Mouse (Mus musculus): Measurements from ENCODE around the gene Maml1. TPM values are rescaled to one million over a fixed set of nuclear protein-coding genes. Genes with fewer than 3 reads are reported as not detected.
"Not testable (repeated sequence)": the region's sequence is repeated elsewhere in the genome, so short reads cannot be mapped to it uniquely, and the experiment has no call there.

Maml1 gene
- polyA plus RNA-seq, 1 experiment from 2014 or later: 7.7 TPM

GRCm38 (mm10) chr11:50319343-50319742 is 27.2 kb upstream of the Maml1 start:
- DNase-seq (ENCODE audit: low spot score); H3K27me3 ChIP-seq (ENCODE audit: low read depth, poor library complexity, severe bottlenecking); H3K9me3 ChIP-seq (replicated peaks); H3K4me3 ChIP-seq; H3K27ac ChIP-seq: not testable (repeated sequence)
- Histone ChIP-seq H3K36me3 (peaks cover 56% of the 10 kb centered on the region), H3K4me1 (peaks cover 15% of the 10 kb centered on the region)
- 94% methylated on average over 4 of the region's 4 CpGs for WGBS

GRCm38 (mm10) chr11:50312803-50313202 is 20.7 kb upstream of the Maml1 start:
- Histone ChIP-seq H3K4me3 (no peak overlapping the region), H3K27me3 (ENCODE audit: low read depth, poor library complexity, severe bottlenecking) (no peaks in the 10 kb centered on the region), H3K36me3 (peaks cover 83% of the 10 kb centered on the region), H3K4me1 (no peaks in the 10 kb centered on the region), H3K27ac (no peak overlapping the region), H3K9me3 (replicated peaks) (no peaks in the 10 kb centered on the region)
- whole genome bisulfite sequencing: 79% methylated on average over 2 of the region's 2 CpGs
- DNase-seq (ENCODE audit: low spot score): no peak

DNA sequence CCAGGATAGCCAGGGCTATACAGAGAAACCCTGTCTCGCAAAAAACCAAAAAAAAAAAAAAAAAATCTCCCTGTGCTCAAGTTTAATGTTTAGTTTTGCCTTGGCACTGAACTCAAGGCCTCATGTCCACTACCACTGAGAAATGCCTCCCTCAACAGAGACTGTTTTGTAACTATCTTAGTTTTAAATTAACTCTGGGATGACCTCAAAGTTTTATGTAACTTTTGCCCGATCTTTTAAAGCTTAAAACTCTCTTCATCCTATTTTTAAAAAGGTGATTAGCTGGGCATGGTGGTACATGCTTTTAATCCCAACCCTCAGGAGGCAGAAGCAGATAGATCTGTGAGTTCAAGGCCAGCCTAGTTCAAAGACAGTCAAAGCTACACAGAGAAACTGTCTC is 11.3 kb upstream of the Maml1 start:
- no peaks in the 10 kb centered on the region for H3K9me3 ChIP-seq (replicated peaks)
- no peak overlapping the region for H3K4me3 ChIP-seq
- 92% methylated on average over 2 of the region's 2 CpGs for WGBS
- no peaks in the 10 kb centered on the region for H3K4me1 ChIP-seq
- H3K27ac ChIP-seq: no peak overlapping the region
- peaks cover 100% of the 10 kb centered on the region for H3K36me3 ChIP-seq
- DNase-seq (ENCODE audit: low spot score): no peak
- no peaks in the 10 kb centered on the region for H3K27me3 ChIP-seq (ENCODE audit: low read depth, poor library complexity, severe bottlenecking)

GRCm38 (mm10) chr11:50291321-50292165 is 568 bp downstream of the Maml1 start:
- Histone ChIP-seq H3K27me3 (ENCODE audit: low read depth, poor library complexity, severe bottlenecking) (no peaks in the 10 kb centered on the region), H3K9me3 (replicated peaks) (no peaks in the 10 kb centered on the region), H3K4me3 (peak overlapping the region; percentile 98), H3K36me3 (peaks cover 71% of the 10 kb centered on the region), H3K4me1 (peaks cover 17% of the 10 kb centered on the region), H3K27ac (peak overlapping the region; percentile 99)
- DNase-seq (ENCODE audit: low spot score): peak; percentile 75
- 1% methylated on average over 84 of the region's 85 CpGs for WGBS

- no peak for DNase-seq (ENCODE audit: low spot score)
- Histone ChIP-seq H3K9me3 (replicated peaks) (no peaks in the 10 kb centered on the region), H3K27me3 (ENCODE audit: low read depth, poor library complexity, severe bottlenecking) (no peaks in the 10 kb centered on the region), H3K4me3 (peak overlapping the region; percentile 98), H3K4me1 (peaks cover 17% of the 10 kb centered on the region), H3K36me3 (peaks cover 71% of the 10 kb centered on the region), H3K27ac (peak overlapping the region; percentile 99)
- 15% methylated on average over 20 of the region's 20 CpGs for WGBS
Observed at GRCm38 (mm10) chr11:50290486-50291225, 1.5 kb downstream of the Maml1 start.

DNA sequence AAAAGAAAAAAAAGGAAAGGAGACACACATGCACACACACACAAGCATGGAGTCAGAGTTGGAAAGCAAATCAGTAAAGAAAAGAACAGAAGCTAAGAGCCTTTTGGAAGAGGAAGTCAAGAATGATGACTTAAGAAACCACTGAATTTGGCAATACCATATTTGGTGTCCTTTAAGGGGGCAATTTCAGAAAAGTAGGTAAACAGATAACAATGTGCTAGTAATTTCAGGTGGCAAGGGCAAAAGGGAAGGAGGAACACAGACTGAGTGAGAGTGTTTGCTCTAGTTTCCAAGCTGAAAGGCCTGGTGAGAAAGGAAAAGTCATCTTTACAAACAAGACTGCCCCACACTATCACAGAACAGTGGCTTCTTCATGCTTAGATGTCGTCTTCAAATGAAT is 5.7 kb downstream of the Maml1 start:
- WGBS: 90% methylated on average over 1 of the region's 1 CpGs
- no peak for DNase-seq (ENCODE audit: low spot score)
- no peak overlapping the region for H3K4me3 ChIP-seq
- no peaks in the 10 kb centered on the region for H3K27me3 ChIP-seq (ENCODE audit: low read depth, poor library complexity, severe bottlenecking)
- H3K27ac ChIP-seq: no peak overlapping the region
- peaks cover 13% of the 10 kb centered on the region for H3K4me1 ChIP-seq
- peaks cover 53% of the 10 kb centered on the region for H3K36me3 ChIP-seq
- H3K9me3 ChIP-seq (replicated peaks): no peaks in the 10 kb centered on the region

- no peak for DNase-seq (ENCODE audit: low spot score)
- Histone ChIP-seq H3K4me3 (no peak overlapping the region), H3K4me1 (peaks cover 13% of the 10 kb centered on the region), H3K9me3 (replicated peaks) (no peaks in the 10 kb centered on the region), H3K27me3 (ENCODE audit: low read depth, poor library complexity, severe bottlenecking) (no peaks in the 10 kb centered on the region), H3K27ac (no peak overlapping the region), H3K36me3 (peaks cover 60% of the 10 kb centered on the region)
- WGBS: 95% methylated on average over 7 of the region's 7 CpGs
Observed at GRCm38 (mm10) chr11:50285696-50286095, 6.4 kb downstream of the Maml1 start.

DNA sequence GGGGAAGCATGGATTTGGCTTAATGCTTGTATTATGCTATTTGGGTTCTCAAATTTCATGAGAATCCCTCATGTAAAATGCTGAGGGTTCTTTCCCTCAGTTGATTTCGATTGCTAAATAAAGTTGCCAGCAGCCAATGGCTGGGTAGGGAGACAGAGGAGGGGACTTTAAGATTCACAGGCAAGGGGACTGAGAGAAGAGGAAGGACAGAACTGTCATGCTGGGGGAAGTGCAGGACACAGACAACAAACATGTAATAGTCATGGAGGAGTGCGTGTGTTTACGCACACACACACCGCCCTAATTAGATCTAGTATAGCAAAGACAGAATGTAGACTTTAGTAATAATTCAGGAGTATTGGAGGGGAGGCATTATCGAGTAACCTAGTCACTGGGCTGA is 6.8 kb downstream of the Maml1 start:
- H3K4me1 ChIP-seq: peaks cover 10% of the 10 kb centered on the region
- WGBS: 96% methylated on average over 5 of the region's 5 CpGs
- H3K27ac ChIP-seq: no peak overlapping the region
- no peaks in the 10 kb centered on the region for H3K9me3 ChIP-seq (replicated peaks)
- DNase-seq (ENCODE audit: low spot score): no peak
- no peak overlapping the region for H3K4me3 ChIP-seq
- no peaks in the 10 kb centered on the region for H3K27me3 ChIP-seq (ENCODE audit: low read depth, poor library complexity, severe bottlenecking)
- H3K36me3 ChIP-seq: peaks cover 65% of the 10 kb centered on the region

DNA sequence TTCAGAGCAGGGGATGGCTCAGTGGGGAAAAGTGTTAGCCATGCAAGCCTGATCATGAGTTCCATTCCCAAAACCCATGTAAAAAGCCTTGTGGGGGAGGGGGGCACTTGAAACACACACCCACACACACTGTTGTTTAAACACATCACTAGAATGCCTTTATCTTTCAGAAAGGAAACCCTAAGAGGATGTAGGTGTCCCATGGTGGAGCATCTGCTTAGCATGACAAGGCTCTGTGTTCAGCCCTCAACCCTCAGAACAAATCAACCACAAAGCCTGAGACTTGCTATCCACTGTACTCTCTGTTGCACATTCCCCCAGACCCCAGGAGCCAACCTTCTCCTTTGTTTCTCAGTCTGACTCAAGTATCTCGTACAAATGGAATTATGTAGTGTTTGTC is 12.1 kb downstream of the Maml1 start:
- no peaks in the 10 kb centered on the region for H3K9me3 ChIP-seq (replicated peaks)
- peaks cover 52% of the 10 kb centered on the region for H3K36me3 ChIP-seq
- no peak overlapping the region for H3K27ac ChIP-seq
- H3K4me3 ChIP-seq: no peak overlapping the region
- WGBS: 95% methylated on average over 1 of the region's 1 CpGs
- DNase-seq (ENCODE audit: low spot score): peak; percentile 15
- H3K4me1 ChIP-seq: no peaks in the 10 kb centered on the region
- H3K27me3 ChIP-seq (ENCODE audit: low read depth, poor library complexity, severe bottlenecking): no peaks in the 10 kb centered on the region

- no peak overlapping the region for H3K27ac ChIP-seq
- WGBS: 92% methylated on average over 4 of the region's 4 CpGs
- H3K4me3 ChIP-seq: no peak overlapping the region
- no peaks in the 10 kb centered on the region for H3K27me3 ChIP-seq (ENCODE audit: low read depth, poor library complexity, severe bottlenecking)
- no peaks in the 10 kb centered on the region for H3K4me1 ChIP-seq
- H3K36me3 ChIP-seq: peaks cover 54% of the 10 kb centered on the region
- no peak for DNase-seq (ENCODE audit: low spot score)
- H3K9me3 ChIP-seq (replicated peaks): no peaks in the 10 kb centered on the region
Observed at GRCm38 (mm10) chr11:50279005-50279404, 13.1 kb downstream of the Maml1 start.

DNA sequence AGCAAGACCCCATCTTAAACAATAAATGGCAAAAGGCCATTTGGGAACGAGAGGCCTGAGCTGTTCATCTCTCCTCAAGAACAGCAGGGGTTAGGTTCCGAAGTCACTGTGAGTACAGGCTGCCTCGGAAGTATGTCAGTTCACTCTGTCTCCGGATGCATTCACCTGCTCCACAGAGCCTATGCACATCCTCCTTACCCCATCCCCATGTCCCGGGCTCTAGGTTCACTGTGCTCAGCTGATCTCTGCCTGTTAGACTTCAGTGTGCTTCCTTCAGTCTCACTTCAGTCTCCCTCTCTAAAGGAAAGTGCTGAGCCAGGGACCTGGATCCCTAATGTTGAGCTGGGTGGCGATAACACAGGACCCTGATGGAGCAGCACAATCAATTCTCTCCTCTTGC is 14.4 kb downstream of the Maml1 start:
- H3K36me3 ChIP-seq: peaks cover 59% of the 10 kb centered on the region
- H3K4me3 ChIP-seq: no peak overlapping the region
- 96% methylated on average over 6 of the region's 6 CpGs for WGBS
- no peaks in the 10 kb centered on the region for H3K4me1 ChIP-seq
- no peak overlapping the region for H3K27ac ChIP-seq
- DNase-seq (ENCODE audit: low spot score): no peak
- H3K9me3 ChIP-seq (replicated peaks): no peaks in the 10 kb centered on the region
- no peaks in the 10 kb centered on the region for H3K27me3 ChIP-seq (ENCODE audit: low read depth, poor library complexity, severe bottlenecking)

DNA sequence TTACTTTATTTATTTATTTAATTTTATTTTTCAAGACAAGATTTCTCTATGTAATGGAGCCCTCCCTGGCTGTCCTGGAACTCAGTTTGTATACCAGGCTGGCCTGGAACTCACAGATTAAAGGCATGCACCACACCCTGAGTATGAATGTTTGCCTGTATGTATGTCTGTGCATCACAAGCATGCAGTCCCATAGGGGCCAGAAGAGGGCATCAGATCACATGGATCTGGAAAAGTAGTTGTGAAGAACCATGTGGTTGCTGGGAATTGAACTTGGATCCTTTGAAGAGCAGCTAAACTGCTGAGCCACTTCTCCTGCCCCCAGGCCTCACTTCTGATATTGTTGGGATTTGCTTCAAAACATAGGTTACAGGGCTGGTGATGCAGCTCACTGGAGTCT is 15.1 kb downstream of the Maml1 start:
- no peaks in the 10 kb centered on the region for H3K4me1 ChIP-seq
- H3K4me3 ChIP-seq: no peak overlapping the region
- H3K27me3 ChIP-seq (ENCODE audit: low read depth, poor library complexity, severe bottlenecking): no peaks in the 10 kb centered on the region
- H3K36me3 ChIP-seq: peaks cover 61% of the 10 kb centered on the region
- no peak overlapping the region for H3K27ac ChIP-seq
- DNase-seq (ENCODE audit: low spot score): no peak
- H3K9me3 ChIP-seq (replicated peaks): no peaks in the 10 kb centered on the region

GRCm38 (mm10) chr11:50275568-50276151 is 16.5 kb downstream of the Maml1 start:
- no peak for DNase-seq (ENCODE audit: low spot score)
- H3K9me3 ChIP-seq (replicated peaks): no peaks in the 10 kb centered on the region
- no peak overlapping the region for H3K4me3 ChIP-seq
- peaks cover 54% of the 10 kb centered on the region for H3K36me3 ChIP-seq
- H3K27me3 ChIP-seq (ENCODE audit: low read depth, poor library complexity, severe bottlenecking): no peaks in the 10 kb centered on the region
- H3K27ac ChIP-seq: no peak overlapping the region
- peaks cover 5% of the 10 kb centered on the region; the same call in 1 of the 2 replicates for H3K4me1 ChIP-seq
- WGBS: 90% methylated on average over 5 of the region's 5 CpGs

Data from limb, embryonic 10.5 days (tissue).